ENCODE assay signal across 23 mouse cellular contexts in genomic region chr8:119765761-119766444, GRCm38 (mm10). TPM values are rescaled to one million over a fixed set of nuclear protein-coding genes. Genes with fewer than 3 reads are reported as not detected.
DNase-seq lines count a peak whose midpoint lies in the region; ATAC-seq and TF ChIP-seq lines count a peak whose summit lies in the region.
"Had no signal": no experiment of that assay in that cellular context is flagged by ENCODE, and none has a peak within 500 bp of the region (broad histone marks: within the 10 kb centered on the region; RNA-seq: fewer than 3 reads in every experiment).

No protein-coding gene starts in this region.

- no peak for TF ChIP-seq CTCF in E14TG2a.4 (conservative IDR thresholded peaks at IDR 0.05; ENCODE audit: low read length)

- peak overlapping the region; percentile 54 for H3K4me3 ChIP-seq in E14TG2a.4 (replicated peaks; ENCODE audit: low read length)
- no peak overlapping the region for H3K4me3 ChIP-seq in intestine, embryonic 16.5 days (ENCODE audit: low read length)
- H3K4me3 ChIP-seq in liver, embryonic 15.5 days (replicated peaks): no peak overlapping the region
- H3K4me3 ChIP-seq in kidney, embryonic 15.5 days (replicated peaks): no peak overlapping the region
- H3K4me3 ChIP-seq in midbrain, embryonic 11.5 days (ENCODE audit: low read depth, low read length): no peak overlapping the region
- H3K4me3 ChIP-seq: embryonic facial prominence, embryonic 10.5 days; forebrain, embryonic 12.5 days; heart, embryonic 12.5 days; hindbrain, embryonic 13.5 days; limb, embryonic 12.5 days; lung, embryonic 15.5 days; midbrain, embryonic 15.5 days; myocyte; neural tube, embryonic 15.5 days had no signal

- peaks cover 16% of the 10 kb centered on the region for H3K4me1 ChIP-seq in E14TG2a.4 (replicated peaks; ENCODE audit: low read depth, low read length)
- 0 out of 2 replicates have a peak, but pooled peaks cover 3% of the 10 kb centered on the region for H3K4me1 ChIP-seq in intestine, embryonic 16.5 days (ENCODE audit: control insufficient read depth, insufficient read depth, low read length)
- H3K4me1 ChIP-seq in liver, embryonic 15.5 days (replicated peaks): peaks cover 21% of the 10 kb centered on the region
- H3K4me1 ChIP-seq in kidney, embryonic 15.5 days: 0 out of 2 replicates have a peak, but pooled peaks cover 6% of the 10 kb centered on the region
- H3K4me1 ChIP-seq in midbrain, embryonic 11.5 days (ENCODE audit: control insufficient read depth, insufficient read depth, low read length): no peaks in the 10 kb centered on the region
- H3K4me1 ChIP-seq: hindbrain, embryonic 13.5 days; limb, embryonic 12.5 days; midbrain, embryonic 15.5 days; neural tube, embryonic 15.5 days had no signal

- H3K9ac ChIP-seq in intestine, embryonic 16.5 days (ENCODE audit: low read depth, low read length): no peak overlapping the region
- no peak overlapping the region for H3K9ac ChIP-seq in liver, embryonic 15.5 days
- no peak overlapping the region for H3K9ac ChIP-seq in kidney, embryonic 15.5 days
- no peak overlapping the region for H3K9ac ChIP-seq in midbrain, embryonic 11.5 days (ENCODE audit: low read length)
- H3K9ac ChIP-seq: forebrain, embryonic 12.5 days; heart, embryonic 12.5 days; hindbrain, embryonic 13.5 days; lung, embryonic 15.5 days; midbrain, embryonic 15.5 days; neural tube, embryonic 15.5 days had no signal

- 0 out of 2 replicates have a peak, but pooled peaks have one; percentile 36 for ATAC-seq in intestine, embryonic 16.5 days
- no peak for ATAC-seq in liver, embryonic 15.5 days (ENCODE audit: insufficient read depth)
- ATAC-seq in kidney, embryonic 15.5 days (replicated peaks; ENCODE audit: low FRiP score): no peak
- no peak for ATAC-seq in midbrain, embryonic 11.5 days (ENCODE audit: low FRiP score)
- ATAC-seq: midbrain, embryonic 15.5 days had no signal

- H3K9me3 ChIP-seq in E14TG2a.4 (ENCODE audit: low read length): no peaks in the 10 kb centered on the region
- H3K9me3 ChIP-seq in intestine, embryonic 16.5 days (ENCODE audit: control insufficient read depth, low read length): no peaks in the 10 kb centered on the region
- no peaks in the 10 kb centered on the region for H3K9me3 ChIP-seq in liver, embryonic 15.5 days (replicated peaks)
- H3K9me3 ChIP-seq in kidney, embryonic 15.5 days (replicated peaks): no peaks in the 10 kb centered on the region
- no peaks in the 10 kb centered on the region for H3K9me3 ChIP-seq in midbrain, embryonic 11.5 days (ENCODE audit: control insufficient read depth, low read length)
- H3K9me3 ChIP-seq: embryonic facial prominence, embryonic 10.5 days; forebrain, embryonic 12.5 days; G1E; heart, embryonic 12.5 days; hindbrain, embryonic 13.5 days; limb, embryonic 12.5 days; lung, embryonic 15.5 days; midbrain, embryonic 15.5 days; neural tube, embryonic 15.5 days had no signal

- no peak overlapping the region for H3K4me2 ChIP-seq in intestine, embryonic 16.5 days (ENCODE audit: low read depth, low read length)
- peak overlapping the region; percentile 51 for H3K4me2 ChIP-seq in liver, embryonic 15.5 days
- H3K4me2 ChIP-seq in kidney, embryonic 15.5 days: no peak overlapping the region
- no peak overlapping the region for H3K4me2 ChIP-seq in midbrain, embryonic 11.5 days
- H3K4me2 ChIP-seq: forebrain, embryonic 12.5 days; heart, embryonic 12.5 days; hindbrain, embryonic 13.5 days; limb, embryonic 12.5 days; lung, embryonic 15.5 days; midbrain, embryonic 15.5 days; neural tube, embryonic 15.5 days had no signal

- DNase-seq in ES-CJ7 (ENCODE audit: low read depth, low spot score): peak; percentile 47
- no peak for DNase-seq in right cerebral cortex, postnatal 14 days
- DNase-seq in midbrain, embryonic 11.5 days (ENCODE audit: low spot score, missing footprints): no peak
- DNase-seq: cerebellum, adult 18-20 months; gastrocnemius, postnatal 14 days; heart, postnatal 14 days; thymus, adult 18-20 months; thymus, postnatal 4 days had no signal

- H3K27me3 ChIP-seq in E14TG2a.4 (ENCODE audit: insufficient read depth, low read length): peaks cover 21% of the 10 kb centered on the region
- no peaks in the 10 kb centered on the region for H3K27me3 ChIP-seq in intestine, embryonic 16.5 days (replicated peaks; ENCODE audit: control insufficient read depth, insufficient read depth, low read length)
- no peaks in the 10 kb centered on the region for H3K27me3 ChIP-seq in liver, embryonic 15.5 days
- H3K27me3 ChIP-seq in kidney, embryonic 15.5 days: no peaks in the 10 kb centered on the region
- H3K27me3 ChIP-seq in midbrain, embryonic 11.5 days (ENCODE audit: control insufficient read depth, insufficient read depth, low read length): no peaks in the 10 kb centered on the region
- H3K27me3 ChIP-seq: forebrain, embryonic 12.5 days; heart, embryonic 12.5 days; hindbrain, embryonic 13.5 days; limb, embryonic 12.5 days; lung, embryonic 15.5 days; midbrain, embryonic 15.5 days; neural tube, embryonic 15.5 days had no signal

- H3K27ac ChIP-seq in intestine, embryonic 16.5 days (ENCODE audit: low read length): no peak overlapping the region
- H3K27ac ChIP-seq in liver, embryonic 15.5 days (replicated peaks): no peak overlapping the region
- H3K27ac ChIP-seq in kidney, embryonic 15.5 days: no peak overlapping the region
- no peak overlapping the region for H3K27ac ChIP-seq in midbrain, embryonic 11.5 days (ENCODE audit: low read depth, low read length)
- H3K27ac ChIP-seq: embryonic facial prominence, embryonic 10.5 days; forebrain, embryonic 12.5 days; hindbrain, embryonic 13.5 days; kidney, postnatal 0 days; limb, embryonic 12.5 days; lung, embryonic 15.5 days; midbrain, embryonic 15.5 days; neural tube, embryonic 15.5 days had no signal

- peaks cover 13% of the 10 kb centered on the region; the same call in 1 of the 2 replicates for H3K36me3 ChIP-seq in E14TG2a.4 (ENCODE audit: insufficient read depth, low read length)
- peaks cover 17% of the 10 kb centered on the region for H3K36me3 ChIP-seq in intestine, embryonic 16.5 days (ENCODE audit: control insufficient read depth, insufficient read depth, low read length)
- no peaks in the 10 kb centered on the region; the same call in 1 of the 2 replicates for H3K36me3 ChIP-seq in liver, embryonic 15.5 days (replicated peaks)
- H3K36me3 ChIP-seq in kidney, embryonic 15.5 days: peaks cover 29% of the 10 kb centered on the region
- H3K36me3 ChIP-seq in midbrain, embryonic 11.5 days (ENCODE audit: control insufficient read depth, insufficient read depth, low read length): peaks cover 9% of the 10 kb centered on the region; the same call in 1 of the 2 replicates

- 72% methylated on average over 22 of the region's 22 CpGs for WGBS in intestine, embryonic 16.5 days
- WGBS in liver, embryonic 15.5 days (ENCODE audit: insufficient replicate concordance): 41% methylated on average over 22 of the region's 22 CpGs
- 82% methylated on average over 22 of the region's 22 CpGs for WGBS in kidney, embryonic 15.5 days
- WGBS in midbrain, embryonic 11.5 days: 87% methylated on average over 22 of the region's 22 CpGs

RNA-seq across cellular contexts. Expression of gene Tldc1, which starts 12.3 kb away (rescaled TPM):
- polyA plus RNA-seq in intestine, embryonic 16.5 days (2015; fragmentation: Nextera tagmentation; extraction: Ambion mirVana): 17.8 and 18.1 TPM in 2 replicates
- polyA plus RNA-seq in liver, embryonic 15.5 days (2015; fragmentation: Nextera tagmentation; extraction: Ambion mirVana): 4.1 and 4.6 TPM in 2 replicates
- 14.9 and 15.0 TPM in 2 replicates for polyA plus RNA-seq in kidney, embryonic 15.5 days (2015; fragmentation: Nextera tagmentation; extraction: Ambion mirVana)
- polyA plus RNA-seq in midbrain, embryonic 11.5 days (2014; fragmentation: Nextera tagmentation; extraction: Ambion mirVana): 6.8 and 7.1 TPM in 2 replicates
